31 mouse cellular contexts compared by ENCODE assay signal in the genomic region with DNA sequence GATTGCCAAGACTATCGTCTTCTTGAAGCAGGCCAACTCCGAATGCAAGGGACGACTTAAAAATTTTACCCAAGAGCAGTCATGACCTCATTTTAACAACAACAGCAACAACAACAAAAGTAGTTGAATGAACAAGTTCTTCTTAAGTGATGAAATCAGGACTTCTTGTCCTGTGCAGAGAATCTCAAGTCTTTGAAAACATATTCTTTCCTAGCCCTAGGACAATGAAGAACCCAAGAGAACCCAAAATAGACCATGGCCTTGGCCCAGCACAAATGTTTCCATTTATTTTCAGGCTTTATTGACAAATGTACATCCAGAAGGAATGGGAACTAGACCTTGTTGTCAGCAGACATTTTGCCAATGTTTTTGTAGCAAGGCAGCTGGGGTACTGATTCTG.
"Had no signal": no experiment of that assay in that cellular context is flagged by ENCODE, and none has a peak within 500 bp of the region (broad histone marks: within the 10 kb centered on the region; RNA-seq: fewer than 3 reads in every experiment).

No protein-coding gene starts in this region.

- H3K36me3 ChIP-seq: limb, embryonic 10.5 days; limb, embryonic 12.5 days; limb, embryonic 13.5 days; limb, embryonic 15.5 days; liver, embryonic 12.5 days; liver, embryonic 13.5 days; liver, embryonic 15.5 days; lung, embryonic 15.5 days; midbrain, embryonic 10.5 days; midbrain, embryonic 12.5 days; midbrain, embryonic 13.5 days; midbrain, embryonic 15.5 days; neural tube, embryonic 12.5 days; neural tube, embryonic 13.5 days had no signal

- H3K27ac ChIP-seq: limb, embryonic 13.5 days; limb, embryonic 15.5 days; liver, embryonic 12.5 days; liver, embryonic 13.5 days; liver, embryonic 14.5 days; liver, embryonic 15.5 days; lung, embryonic 15.5 days; macrophage; midbrain, embryonic 10.5 days; midbrain, embryonic 12.5 days; midbrain, embryonic 13.5 days; midbrain, embryonic 15.5 days; neural tube, embryonic 12.5 days; neural tube, embryonic 13.5 days had no signal

- H3K9ac ChIP-seq: limb, embryonic 12.5 days; limb, embryonic 13.5 days; limb, embryonic 15.5 days; liver, embryonic 12.5 days; liver, embryonic 13.5 days; liver, embryonic 14.5 days; liver, embryonic 15.5 days; liver, postnatal 0 days; lung, embryonic 14.5 days; lung, embryonic 15.5 days; midbrain, embryonic 12.5 days; midbrain, embryonic 13.5 days; midbrain, embryonic 15.5 days; neural tube, embryonic 12.5 days; neural tube, embryonic 13.5 days had no signal

- H3K4me1 ChIP-seq: liver, embryonic 13.5 days; liver, embryonic 15.5 days; megakaryocyte, embryonic 14.5 days; midbrain, embryonic 12.5 days; midbrain, embryonic 13.5 days; midbrain, embryonic 15.5 days; neural tube, embryonic 12.5 days; neural tube, embryonic 13.5 days had no signal

- H3K27me3 ChIP-seq: limb, embryonic 12.5 days; limb, embryonic 13.5 days; limb, embryonic 15.5 days; liver, embryonic 12.5 days; liver, embryonic 13.5 days; liver, embryonic 15.5 days; lung, embryonic 15.5 days; megakaryocyte, embryonic 14.5 days; midbrain, embryonic 12.5 days; midbrain, embryonic 13.5 days; midbrain, embryonic 15.5 days; neural tube, embryonic 12.5 days; neural tube, embryonic 13.5 days had no signal

- H3K4me2 ChIP-seq: limb, embryonic 12.5 days; limb, embryonic 13.5 days; limb, embryonic 15.5 days; liver, embryonic 11.5 days; liver, embryonic 12.5 days; liver, embryonic 13.5 days; liver, embryonic 15.5 days; lung, embryonic 14.5 days; lung, embryonic 15.5 days; midbrain, embryonic 11.5 days; midbrain, embryonic 12.5 days; midbrain, embryonic 13.5 days; midbrain, embryonic 15.5 days; neural tube, embryonic 12.5 days; neural tube, embryonic 13.5 days had no signal

- DNase-seq: left cerebral cortex, postnatal 4 days; liver; liver, embryonic 13.5 days; liver, postnatal 0 days; lung, adult 18-20 months; lung, adult 2 months; lung, embryonic 14.5 days; lung, postnatal 14 days; lung, postnatal 36 days; lung, postnatal 4 days; midbrain, embryonic 14.5 days had no signal

- H3K4me3 ChIP-seq: limb, embryonic 10.5 days; limb, embryonic 12.5 days; limb, embryonic 13.5 days; limb, embryonic 15.5 days; liver, embryonic 12.5 days; liver, embryonic 13.5 days; liver, embryonic 15.5 days; lung, embryonic 15.5 days; megakaryocyte, embryonic 14.5 days; midbrain, embryonic 10.5 days; midbrain, embryonic 12.5 days; midbrain, embryonic 13.5 days; midbrain, embryonic 15.5 days; myocyte; neural tube, embryonic 12.5 days; neural tube, embryonic 13.5 days had no signal

- H3K9me3 ChIP-seq: limb, embryonic 10.5 days; limb, embryonic 12.5 days; limb, embryonic 13.5 days; limb, embryonic 15.5 days; liver, embryonic 12.5 days; liver, embryonic 13.5 days; liver, embryonic 15.5 days; lung, embryonic 15.5 days; megakaryocyte, embryonic 14.5 days; midbrain, embryonic 10.5 days; midbrain, embryonic 12.5 days; midbrain, embryonic 13.5 days; midbrain, embryonic 15.5 days; neural tube, embryonic 12.5 days; neural tube, embryonic 13.5 days had no signal

- ATAC-seq: liver, embryonic 12.5 days; liver, postnatal 0 days; midbrain, embryonic 13.5 days; midbrain, embryonic 15.5 days; midbrain, embryonic 16.5 days had no signal
